Mouse (Mus musculus) midbrain, embryonic 16.5 days (tissue): ENCODE data around the gene Nudt16l1. TPM values are rescaled to one million over a fixed set of nuclear protein-coding genes. Genes with fewer than 3 reads are reported as not detected.

Experiments
- ATAC-seq: fragments of 200-750 bp; cut with Nextera tagmentation; 2 replicates; pipeline ENCODE4 v1.8.0; 2017; ENCODE audit warnings: moderate TSS enrichment
- H3K27ac ChIP-seq: fragments of 300-500 bp; sonication (generic); 2 replicates; pipeline ENCODE4 v1.5.1; 2014; ENCODE audit warnings: mild to moderate bottlenecking, low read length, mixed read lengths
- H3K27me3 ChIP-seq: fragments of 300-500 bp; sonication (generic); 2 replicates; pipeline ENCODE4 v1.6.1; 2014; ENCODE audit warnings: low read depth, low read length, mixed read lengths; ENCODE audit not compliant: control insufficient read depth, insufficient read depth
- H3K36me3 ChIP-seq: fragments of 300-500 bp; sonication (generic); 2 replicates; pipeline ENCODE4 v1.6.1; 2014; ENCODE audit warnings: mild to moderate bottlenecking, low read length, moderate library complexity, mixed read lengths; ENCODE audit not compliant: control insufficient read depth, insufficient read depth
- H3K4me1 ChIP-seq: fragments of 300-500 bp; sonication (generic); 2 replicates; pipeline ENCODE4 v1.6.1; 2014; ENCODE audit warnings: mild to moderate bottlenecking, low read length, mixed read lengths; ENCODE audit not compliant: control insufficient read depth, insufficient read depth
- H3K4me2 ChIP-seq: fragments of 300-500 bp; sonication (generic); 2 replicates; pipeline ENCODE4 v1.6.1; 2014; ENCODE audit warnings: mild to moderate bottlenecking, low read length, mixed read lengths
- H3K4me3 ChIP-seq: fragments of 300-500 bp; sonication (generic); 2 replicates; pipeline ENCODE4 v1.5.1; 2014; ENCODE audit warnings: low read depth, mild to moderate bottlenecking, low read length, moderate library complexity, mixed read lengths
- H3K9ac ChIP-seq: fragments of 300-500 bp; sonication (generic); 2 replicates; pipeline ENCODE4 v1.6.1; 2014; ENCODE audit warnings: low read depth, low read length, mixed read lengths
- H3K9me3 ChIP-seq: fragments of 300-500 bp; sonication (generic); replicated peaks from 2 replicates; pipeline ENCODE4 v1.6.1; 2014; ENCODE audit warnings: mild to moderate bottlenecking, low read length, mixed read lengths; ENCODE audit not compliant: control insufficient read depth, poor library complexity, severe bottlenecking
- WGBS: fragments of 180-500 bp; shearing (Covaris S2); extraction: QIAGEN DNeasy Blood & Tissue Kit; methylation state at CpG from one replicate; pipeline ENCODE4 v1.1.7; 2014; 5-methylcytosine and 5-hydroxymethylcytosine counted together
- polyA plus RNA-seq: library from polyadenylated mRNA; unstranded; fragments of >200 nt; fragmentation: Nextera tagmentation; extraction: Ambion mirVana; gene quantifications from 2 replicates; pipeline ENCODE4 v1.2.1, GENCODE M21; 2015

Gene Nudt16l1
- polyA plus RNA-seq, result 117 and 119 TPM in 2 replicates

GRCm38 (mm10) chr16:4938461-4938860, at the start of gene Nudt16l1:
Nudt16l1 (plus strand) TSS chr16:4938761.
- WGBS, result 0% methylated on average over 2 of the region's 2 CpGs
- Histone ChIP-seq H3K4me1 (peaks cover 15% of the 10 kb centered on the region; the same call in 1 of the 2 replicates), H3K27me3 (no peaks in the 10 kb centered on the region), H3K36me3 (peaks cover 7% of the 10 kb centered on the region), H3K9me3 (no peaks in the 10 kb centered on the region), H3K27ac (peak within 1 kb of the TSS; percentile 84), H3K9ac (peak within 1 kb of the TSS; percentile 90), H3K4me2 (peak within 1 kb of the TSS; percentile 79), H3K4me3 (peak within 1 kb of the TSS; percentile 73)
- ATAC-seq, result no peak

- no peak overlapping the region for H3K27ac ChIP-seq
- no peak overlapping the region for H3K9ac ChIP-seq
- H3K9me3 ChIP-seq, result no peaks in the 10 kb centered on the region
- peaks cover 30% of the 10 kb centered on the region for H3K4me1 ChIP-seq
- no peaks in the 10 kb centered on the region for H3K36me3 ChIP-seq
- ATAC-seq, result no peak
- no peak overlapping the region for H3K4me2 ChIP-seq
- WGBS, result 70% methylated on average over 4 of the region's 4 CpGs
- no peak overlapping the region for H3K4me3 ChIP-seq
- no peaks in the 10 kb centered on the region for H3K27me3 ChIP-seq
Observed at GRCm38 (mm10) chr16:4890201-4890709, 48.3 kb upstream of the Nudt16l1 start.

DNA sequence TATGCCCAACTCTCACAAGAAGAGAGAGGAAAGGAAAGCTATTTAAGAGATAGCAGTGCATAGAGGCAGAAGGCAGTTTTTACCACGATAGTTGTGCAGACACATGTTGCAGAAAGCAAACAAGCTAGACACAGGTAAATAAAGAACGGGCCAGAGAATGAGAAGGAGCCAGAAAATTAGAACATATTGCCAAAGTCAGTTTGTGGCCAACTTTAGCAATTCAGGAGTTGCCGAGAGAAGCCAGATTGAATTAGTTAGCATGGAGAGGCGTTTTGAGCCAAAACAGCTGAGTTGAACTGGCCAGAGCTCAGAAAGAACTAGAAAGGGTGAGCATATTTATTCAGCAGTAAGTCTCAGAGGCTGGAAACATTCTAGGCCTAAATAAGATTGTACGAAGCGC, 46.4 kb upstream of the Nudt16l1 start:
- Histone ChIP-seq H3K4me2 (no peak overlapping the region), H3K4me1 (peaks cover 25% of the 10 kb centered on the region), H3K9me3 (no peaks in the 10 kb centered on the region), H3K36me3 (no peaks in the 10 kb centered on the region), H3K4me3 (no peak overlapping the region), H3K27me3 (no peaks in the 10 kb centered on the region), H3K27ac (no peak overlapping the region), H3K9ac (no peak overlapping the region)
- WGBS, result 94% methylated on average over 6 of the region's 6 CpGs
- ATAC-seq, result no peak

DNA sequence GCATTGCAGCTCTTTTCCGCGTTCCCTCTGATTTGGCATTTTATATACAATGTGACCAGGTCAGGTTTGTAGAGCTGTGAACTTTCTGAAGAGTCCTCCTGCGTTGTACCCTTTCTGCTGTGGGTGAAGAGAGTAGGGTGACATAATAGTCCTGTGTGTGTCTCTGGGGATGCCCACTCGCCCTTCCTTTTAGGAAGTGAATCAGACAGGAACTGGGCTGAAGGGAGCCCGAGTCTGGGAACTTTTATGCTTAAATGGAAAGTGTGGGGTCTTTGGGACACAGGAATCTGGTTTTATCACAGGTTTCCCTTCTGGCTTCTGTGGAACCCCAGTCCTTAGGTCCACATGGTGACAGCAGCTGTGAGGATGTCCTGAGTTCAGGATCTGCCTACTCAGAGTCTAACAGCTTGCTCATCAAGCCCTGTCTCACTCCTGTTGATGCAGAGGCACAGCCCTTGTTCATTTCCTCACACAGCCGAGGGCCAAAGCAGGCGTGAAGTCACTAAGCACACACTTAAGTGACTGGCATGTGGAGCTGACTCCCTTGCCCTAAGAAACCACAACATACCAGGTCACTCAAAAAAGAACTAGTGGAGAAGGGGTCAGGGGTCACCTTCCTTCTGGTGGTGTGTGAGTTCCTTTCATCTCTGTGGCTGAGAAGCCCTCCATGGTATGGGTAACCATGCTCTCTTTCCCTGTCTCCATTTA, 44.2 kb upstream of the Nudt16l1 start:
- Histone ChIP-seq H3K9ac (no peak overlapping the region), H3K9me3 (no peaks in the 10 kb centered on the region), H3K27me3 (no peaks in the 10 kb centered on the region), H3K4me3 (no peak overlapping the region), H3K27ac (no peak overlapping the region), H3K4me1 (peaks cover 9% of the 10 kb centered on the region), H3K36me3 (no peaks in the 10 kb centered on the region), H3K4me2 (no peak overlapping the region)
- no peak for ATAC-seq
- WGBS, result 83% methylated on average over 7 of the region's 7 CpGs

GRCm38 (mm10) chr16:4896249-4897027, 42.1 kb upstream of the Nudt16l1 start:
- 79% methylated on average over 5 of the region's 5 CpGs for WGBS
- H3K4me2 ChIP-seq, result no peak overlapping the region
- H3K36me3 ChIP-seq, result no peaks in the 10 kb centered on the region
- H3K27ac ChIP-seq, result no peak overlapping the region
- no peak for ATAC-seq
- H3K27me3 ChIP-seq, result no peaks in the 10 kb centered on the region
- no peak overlapping the region for H3K9ac ChIP-seq
- H3K9me3 ChIP-seq, result no peaks in the 10 kb centered on the region
- no peak overlapping the region for H3K4me3 ChIP-seq
- peaks cover 2% of the 10 kb centered on the region; the same call in 1 of the 2 replicates for H3K4me1 ChIP-seq

- no peak for ATAC-seq
- Histone ChIP-seq H3K27me3 (no peaks in the 10 kb centered on the region), H3K4me1 (peaks cover 2% of the 10 kb centered on the region; the same call in 1 of the 2 replicates), H3K9ac (no peak overlapping the region), H3K27ac (no peak overlapping the region), H3K36me3 (no peaks in the 10 kb centered on the region), H3K4me3 (no peak overlapping the region), H3K9me3 (no peaks in the 10 kb centered on the region), H3K4me2 (no peak overlapping the region)
- 49% methylated on average over 7 of the region's 7 CpGs for WGBS
Observed at GRCm38 (mm10) chr16:4897146-4897730, 41.3 kb upstream of the Nudt16l1 start.

- H3K4me3 ChIP-seq, result no peak overlapping the region
- no peak overlapping the region for H3K27ac ChIP-seq
- no peak overlapping the region for H3K9ac ChIP-seq
- H3K9me3 ChIP-seq, result no peaks in the 10 kb centered on the region
- no peak overlapping the region for H3K4me2 ChIP-seq
- H3K27me3 ChIP-seq, result no peaks in the 10 kb centered on the region
- 84% methylated on average over 6 of the region's 6 CpGs for WGBS
- no peak for ATAC-seq
- no peaks in the 10 kb centered on the region for H3K36me3 ChIP-seq
- H3K4me1 ChIP-seq, result peaks cover 2% of the 10 kb centered on the region; the same call in 1 of the 2 replicates
Observed at GRCm38 (mm10) chr16:4898881-4899280, 39.7 kb upstream of the Nudt16l1 start.

GRCm38 (mm10) chr16:4899711-4900110, 38.9 kb upstream of the Nudt16l1 start:
- no peak overlapping the region for H3K4me2 ChIP-seq
- no peaks in the 10 kb centered on the region for H3K36me3 ChIP-seq
- 86% methylated on average over 2 of the region's 2 CpGs for WGBS
- no peak overlapping the region for H3K27ac ChIP-seq
- H3K4me3 ChIP-seq, result no peak overlapping the region
- no peak for ATAC-seq
- H3K4me1 ChIP-seq, result peaks cover 2% of the 10 kb centered on the region; the same call in 1 of the 2 replicates
- H3K9ac ChIP-seq, result no peak overlapping the region
- no peaks in the 10 kb centered on the region for H3K9me3 ChIP-seq
- H3K27me3 ChIP-seq, result no peaks in the 10 kb centered on the region
